Mouse (Mus musculus) kidney, postnatal 0 days (tissue): ENCODE results near the gene Gm43720. TPM values are rescaled to one million over a fixed set of nuclear protein-coding genes. Genes with fewer than 3 reads are reported as not detected.
A peak's percentile ranks its signal among the peaks of the same experiment; 100 is the strongest.

ENCODE experiments used
- ATAC-seq: fragments of 200-750 bp; cut with Nextera tagmentation; replicated peaks from 2 replicates; pipeline ENCODE4 v1.8.0; 2017; ENCODE audit warnings: low read depth, moderate number of reproducible peaks, moderate TSS enrichment, moderate library complexity; ENCODE audit not compliant: low FRiP score
- DNase-seq: peaks from one replicate; pipeline ENCODE4 v3.0.0-alpha.2; 2016; ENCODE audit warnings: low spot score
- H3K27ac ChIP-seq: fragments of 300-500 bp; sonication (generic); 2 replicates; pipeline ENCODE4 v1.5.1; 2014; ENCODE audit warnings: mild to moderate bottlenecking
- H3K27me3 ChIP-seq: fragments of 300-500 bp; sonication (generic); 2 replicates; pipeline ENCODE4 v1.6.1; 2014; ENCODE audit warnings: low read length, mixed read lengths; ENCODE audit not compliant: insufficient read depth
- H3K36me3 ChIP-seq: fragments of 300-500 bp; sonication (generic); 2 replicates; pipeline ENCODE4 v1.6.1; 2014; ENCODE audit warnings: low read length, mixed read lengths; ENCODE audit not compliant: insufficient read depth
- H3K4me1 ChIP-seq: fragments of 300-500 bp; sonication (generic); replicated peaks from 2 replicates; pipeline ENCODE4 v1.6.1; 2014; ENCODE audit warnings: antibody characterized with exemption, low read length, mixed read lengths; ENCODE audit not compliant: insufficient read depth
- H3K4me2 ChIP-seq: fragments of 300-500 bp; sonication (generic); 2 replicates; pipeline ENCODE4 v1.6.1; 2014; ENCODE audit warnings: mild to moderate bottlenecking, low read length, moderate library complexity, mixed read lengths
- H3K4me3 ChIP-seq: fragments of 300-500 bp; sonication (generic); replicated peaks from 2 replicates; pipeline ENCODE4 v1.5.1; 2014; ENCODE audit warnings: low read depth, low read length
- H3K9ac ChIP-seq: fragments of 300-500 bp; sonication (generic); 2 replicates; pipeline ENCODE4 v1.6.1; 2014; ENCODE audit warnings: low read depth, low read length
- H3K9me3 ChIP-seq: fragments of 300-500 bp; sonication (generic); replicated peaks from 2 replicates; pipeline ENCODE4 v1.6.1; 2016; ENCODE audit warnings: low read length, inconsistent platforms, mixed read lengths
- CTCF ChIP-seq: IDR thresholded peaks from 2 replicates; pipeline ENCODE4 v1.5.1; 2016; ENCODE audit warnings: antibody characterized with exemption, low read depth, mild to moderate bottlenecking, moderate library complexity
- WGBS: fragments of 180-500 bp; shearing (Covaris S2); extraction: QIAGEN DNeasy Blood & Tissue Kit; methylation state at CpG from one replicate; pipeline ENCODE4 v1.1.7; 2014; 5-methylcytosine and 5-hydroxymethylcytosine counted together
- polyA plus RNA-seq: library from polyadenylated mRNA; unstranded; fragments of >200 nt; fragmentation: Nextera tagmentation; extraction: Ambion mirVana; gene quantifications from 2 replicates; pipeline ENCODE4 v1.2.1, GENCODE M21; 2015

Gm43720 gene
- polyA plus RNA-seq, 1 experiment from 2014 or later: 0.16 TPM

DNA sequence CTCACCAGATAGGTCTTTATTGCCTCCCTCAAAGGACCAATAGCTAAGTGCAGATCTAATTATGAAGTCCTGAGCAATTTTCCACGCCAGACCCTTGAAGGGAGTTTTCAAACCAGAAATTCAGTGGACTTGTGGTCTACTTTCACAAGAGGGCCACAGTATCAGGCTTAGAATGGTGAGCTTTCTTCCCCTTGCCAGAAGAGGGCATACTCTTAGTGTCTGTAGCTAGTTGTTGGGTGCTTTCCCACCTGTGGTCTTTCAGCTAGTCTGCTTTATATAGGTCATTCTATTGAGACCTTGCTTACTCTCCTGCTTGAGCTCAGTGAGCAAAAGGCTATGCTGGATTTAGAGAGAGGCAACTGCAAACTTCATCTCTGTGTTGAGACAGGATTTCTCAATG, 3.8 kb upstream of the Gm43720 start:
- WGBS: 55% methylated on average over 1 of the region's 1 CpGs
- H3K4me3 ChIP-seq: no peak overlapping the region
- DNase-seq (no peak), ATAC-seq (no peak)
- no peak overlapping the region for H3K9ac ChIP-seq
- no peak overlapping the region for H3K27ac ChIP-seq
- TF ChIP-seq CTCF: peak; percentile 51
- H3K27me3 ChIP-seq: no peaks in the 10 kb centered on the region
- peaks cover 7% of the 10 kb centered on the region; the same call in 1 of the 2 replicates for H3K4me1 ChIP-seq
- H3K4me2 ChIP-seq: no peak overlapping the region
- H3K36me3 ChIP-seq: no peaks in the 10 kb centered on the region
- no peaks in the 10 kb centered on the region for H3K9me3 ChIP-seq

DNA sequence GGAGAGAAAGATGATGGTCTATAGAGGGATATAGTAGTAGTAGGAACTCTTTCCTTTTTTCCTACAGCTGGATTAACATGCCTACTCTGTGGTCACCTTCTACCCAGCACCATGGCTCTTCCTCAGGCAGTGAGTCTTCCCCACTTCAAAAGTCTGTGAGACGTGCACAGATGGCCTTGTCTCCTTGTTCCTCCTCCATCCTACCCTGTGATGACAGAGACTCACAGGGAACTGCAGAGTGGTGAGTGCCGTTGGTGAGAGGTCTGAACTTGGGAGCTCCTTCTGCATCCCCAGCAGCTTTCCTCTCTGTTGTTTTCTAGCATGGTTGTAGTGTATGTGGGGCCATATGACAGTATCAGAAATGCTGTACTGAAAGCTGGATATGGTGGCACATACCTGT, 2.0 kb upstream of the Gm43720 start:
- DNase-seq (no peak), ATAC-seq (no peak)
- 85% methylated on average over 2 of the region's 2 CpGs for WGBS
- Histone ChIP-seq H3K4me1 (peaks cover 7% of the 10 kb centered on the region; the same call in 1 of the 2 replicates), H3K36me3 (0 out of 2 replicates have a peak, but pooled peaks cover 6% of the 10 kb centered on the region), H3K9ac (no peak overlapping the region), H3K9me3 (no peaks in the 10 kb centered on the region), H3K4me3 (no peak overlapping the region), H3K27ac (no peak overlapping the region), H3K4me2 (no peak overlapping the region), H3K27me3 (no peaks in the 10 kb centered on the region)
- TF ChIP-seq CTCF: no peak

GRCm38 (mm10) chr5:138280829-138281228, 1.1 kb upstream of the Gm43720 start:
- H3K4me3 ChIP-seq: no peak overlapping the region
- no peak overlapping the region for H3K27ac ChIP-seq
- peaks cover 7% of the 10 kb centered on the region; the same call in 1 of the 2 replicates for H3K4me1 ChIP-seq
- no peak for DNase-seq
- no peak for ATAC-seq
- 0 out of 2 replicates have a peak, but pooled peaks cover 6% of the 10 kb centered on the region for H3K36me3 ChIP-seq
- no peaks in the 10 kb centered on the region for H3K9me3 ChIP-seq
- no peaks in the 10 kb centered on the region for H3K27me3 ChIP-seq
- no peak overlapping the region for H3K4me2 ChIP-seq
- H3K9ac ChIP-seq: no peak overlapping the region
- no peak for TF ChIP-seq CTCF
- WGBS: 91% methylated on average over 15 of the region's 15 CpGs

- ATAC-seq (no peak), DNase-seq (no peak)
- Histone ChIP-seq H3K27ac (no peak overlapping the region), H3K27me3 (no peaks in the 10 kb centered on the region), H3K4me3 (peak overlapping the region; percentile 55; the same call in 1 of the 2 replicates), H3K4me2 (peak overlapping the region; percentile 87), H3K9ac (0 out of 2 replicates have a peak overlapping the region, but pooled peaks have one; percentile 4), H3K4me1 (peaks cover 7% of the 10 kb centered on the region; the same call in 1 of the 2 replicates), H3K9me3 (no peaks in the 10 kb centered on the region), H3K36me3 (0 out of 2 replicates have a peak, but pooled peaks cover 6% of the 10 kb centered on the region)
- 27% methylated on average over 26 of the region's 26 CpGs for WGBS
- TF ChIP-seq CTCF: no peak
Observed at GRCm38 (mm10) chr5:138280425-138280768, 639 bp upstream of the Gm43720 start.

DNA sequence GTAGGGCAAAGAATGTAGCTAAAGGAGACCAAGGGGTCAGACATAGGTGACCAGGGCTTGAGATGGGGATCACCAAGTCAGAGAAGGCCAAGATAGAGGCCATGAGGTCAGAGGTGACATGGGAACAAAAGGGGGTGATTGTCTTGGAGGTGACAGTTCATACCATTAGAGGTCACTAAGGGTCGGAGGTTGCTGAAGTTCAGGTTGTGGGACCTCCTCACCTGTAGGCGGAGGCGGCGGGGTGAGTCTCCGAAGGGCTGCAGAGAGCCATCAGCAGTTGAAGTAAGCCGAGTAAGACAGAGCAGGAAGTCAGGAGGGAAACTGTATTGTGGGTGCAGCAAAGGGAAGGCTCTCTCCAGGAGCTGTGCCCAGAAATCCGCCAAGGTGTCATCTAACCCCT, 1.8 kb downstream of the Gm43720 start:
- Histone ChIP-seq H3K4me3 (no peak overlapping the region), H3K27me3 (no peaks in the 10 kb centered on the region), H3K36me3 (0 out of 2 replicates have a peak, but pooled peaks cover 6% of the 10 kb centered on the region), H3K9me3 (no peaks in the 10 kb centered on the region), H3K4me2 (no peak overlapping the region), H3K9ac (no peak overlapping the region), H3K4me1 (peaks cover 12% of the 10 kb centered on the region; the same call in 1 of the 2 replicates), H3K27ac (no peak overlapping the region)
- TF ChIP-seq CTCF: no peak
- no peak for DNase-seq
- WGBS: 85% methylated on average over 7 of the region's 7 CpGs
- no peak for ATAC-seq

DNA sequence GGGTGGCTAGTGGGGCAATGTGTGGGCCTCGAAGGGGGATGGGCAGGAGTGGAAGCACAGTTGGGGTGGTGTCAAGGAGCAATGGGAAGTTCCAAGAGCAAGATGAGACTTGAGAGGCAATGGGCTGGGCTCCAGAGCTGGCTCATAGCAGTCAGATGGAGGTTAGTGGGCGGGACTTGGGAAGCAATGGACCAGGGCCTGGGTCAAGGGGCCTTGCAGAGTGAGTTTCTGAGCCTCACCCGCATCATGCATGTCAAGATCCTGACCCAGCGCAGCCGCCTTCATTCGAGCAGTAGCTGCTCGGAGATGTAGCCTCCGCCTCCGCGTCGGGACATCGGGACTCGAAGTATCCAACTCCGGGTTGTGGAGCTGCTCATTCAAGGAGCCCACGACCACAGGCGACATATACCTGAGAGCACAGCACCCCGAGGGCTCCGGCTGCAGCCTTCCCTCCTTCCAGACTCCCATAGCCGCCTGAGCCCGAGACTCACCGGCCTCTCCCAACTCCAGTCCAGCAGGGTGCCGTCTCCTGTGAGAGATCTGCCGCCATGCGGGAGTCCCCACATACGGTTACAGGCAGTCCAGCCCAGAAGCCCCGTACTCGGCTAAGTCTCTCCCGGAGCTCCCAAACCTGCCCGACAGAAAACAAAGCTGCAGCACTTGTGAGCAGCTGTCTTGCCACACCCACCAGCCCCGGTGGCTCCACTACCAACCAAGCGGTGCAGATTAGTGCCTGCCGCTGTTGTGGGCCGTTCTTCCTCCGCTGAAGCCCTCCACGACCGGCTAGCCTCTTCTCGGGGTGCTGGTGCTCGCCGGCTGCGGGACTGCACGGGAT, 4.3 kb downstream of the Gm43720 start:
- Histone ChIP-seq H3K27ac (no peak overlapping the region), H3K4me3 (peak overlapping the region; percentile 13; the same call in 1 of the 2 replicates), H3K9ac (peak overlapping the region; percentile 56), H3K4me1 (peaks cover 12% of the 10 kb centered on the region; the same call in 1 of the 2 replicates), H3K27me3 (no peaks in the 10 kb centered on the region), H3K36me3 (0 out of 2 replicates have a peak, but pooled peaks cover 6% of the 10 kb centered on the region), H3K9me3 (no peaks in the 10 kb centered on the region), H3K4me2 (peak overlapping the region; percentile 55)
- DNase-seq (peak; percentile 75), ATAC-seq (peak; percentile 41)
- WGBS: 18% methylated on average over 41 of the region's 41 CpGs
- no peak for TF ChIP-seq CTCF
